Mouse (Mus musculus): ENCODE measurements around the gene Il7r.

Gene Il7r

GRCm38 (mm10) chr15:9471053-9471685 is 58.8 kb downstream of the Il7r start:
- no peak for DNase-seq (ENCODE audit: low spot score)

DNA sequence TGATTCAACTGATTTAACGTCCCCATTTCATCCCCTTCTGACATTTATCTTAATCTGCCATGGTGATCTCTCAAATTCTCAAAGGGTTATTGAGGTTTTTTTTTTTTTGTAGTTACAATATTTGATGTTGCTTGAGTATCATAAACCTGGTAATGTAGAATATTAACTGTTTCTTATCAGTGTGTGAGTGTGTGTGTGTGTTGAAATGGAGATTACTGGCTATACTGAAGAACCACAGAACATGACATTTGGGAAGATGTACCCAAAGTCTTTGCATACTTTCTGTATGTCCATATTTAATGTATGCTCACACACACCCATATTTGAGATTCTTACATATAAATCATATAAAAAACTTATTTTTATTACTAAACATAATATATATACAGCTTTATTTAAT is 65.9 kb downstream of the Il7r start:
- DNase-seq (ENCODE audit: low spot score), result peak; percentile 35

GRCm38 (mm10) chr15:9463521-9464027 is 66.4 kb downstream of the Il7r start:
- DNase-seq (ENCODE audit: low spot score), result peak; percentile 67

All from c-Kit-positive CD71-positive TER-119-positive erythroid progenitor cells, embryonic 14.5 days (primary cell).